Mouse (Mus musculus): ENCODE data around the gene Prss22. TPM values are rescaled to one million over a fixed set of nuclear protein-coding genes. Genes with fewer than 3 reads are reported as not detected.
"Not testable (repeated sequence)": the region's sequence is repeated elsewhere in the genome, so short reads cannot be mapped to it uniquely, and the experiment has no call there.

The Prss22 gene
- polyA plus RNA-seq, 1 experiment from 2014 or later: 0.28 TPM

- POLR2A ChIA-PET: interaction anchor here (0.5 kb wide), 1 partner anchor 89 kb away, joined by 3 read pairs; no protein-coding TSS in a partner anchor
- CTCF ChIA-PET: interaction anchor here (0.7 to 3.0 kb wide), 24 partner anchors 10 to 190 kb away, joined by 3 to 11 read pairs (median 5); partner anchors contain the start of genes Elob, Prss32 and Prss41
- DNase-seq (ENCODE audit: low read depth, low spot score) (peak; percentile 48), ATAC-seq (peak; percentile 79)
- peak; percentile 95 for TF ChIP-seq CTCF (IDR thresholded peaks at IDR 0.05)
- in situ Hi-C loops (cut with MboI; ENCODE audit: low pct_unique_long_range_greater_than_20kb): loop anchor here (5.0 kb wide), 2 partner anchors 88 to 183 kb away; no protein-coding TSS in a partner anchor
- peaks cover 7% of the 10 kb centered on the region for H3K27me3 ChIP-seq
Measured at GRCm38 (mm10) chr17:23960084-23960738, 37.7 kb downstream of the Prss22 start.

- no peak for DNase-seq (ENCODE audit: low read depth, low spot score)
- in situ Hi-C loops (cut with MboI; ENCODE audit: low pct_unique_long_range_greater_than_20kb): no loop called here
- ChIA-PET POLR2A (no interaction called here), CTCF (no interaction called here)
- H3K27me3 ChIP-seq: peaks cover 12% of the 10 kb centered on the region
- TF ChIP-seq CTCF (IDR thresholded peaks at IDR 0.05): no peak
- ATAC-seq: no peak
Measured at GRCm38 (mm10) chr17:23955174-23955573, 42.7 kb downstream of the Prss22 start, which contains the start of gene Sbpl. Sbpl (minus strand) TSS chr17:23955274.

- in situ Hi-C loops (cut with MboI; ENCODE audit: low pct_unique_long_range_greater_than_20kb); POLR2A ChIA-PET; ATAC-seq; DNase-seq (ENCODE audit: low read depth, low spot score): not testable (repeated sequence)
- CTCF ChIA-PET: interaction anchor here (1.1 kb wide), 1 partner anchor 9 kb away, joined by 3 read pairs; no protein-coding TSS in a partner anchor
- H3K27me3 ChIP-seq: peaks cover 11% of the 10 kb centered on the region
Measured at GRCm38 (mm10) chr17:23950828-23951227, 47.1 kb downstream of the Prss22 start.

- no peak for ATAC-seq
- POLR2A ChIA-PET: no interaction called here
- CTCF ChIA-PET: no interaction called here
- in situ Hi-C loops (cut with MboI; ENCODE audit: low pct_unique_long_range_greater_than_20kb): no loop called here
- H3K27me3 ChIP-seq: no peaks in the 10 kb centered on the region
- DNase-seq (ENCODE audit: low read depth, low spot score): no peak
- TF ChIP-seq CTCF (IDR thresholded peaks at IDR 0.05): no peak
Measured at GRCm38 (mm10) chr17:23949068-23949467, 48.8 kb downstream of the Prss22 start.

- CTCF ChIA-PET; DNase-seq (ENCODE audit: low read depth, low spot score); POLR2A ChIA-PET; in situ Hi-C loops (cut with MboI; ENCODE audit: low pct_unique_long_range_greater_than_20kb); ATAC-seq; H3K27me3 ChIP-seq: not testable (repeated sequence)
Measured at GRCm38 (mm10) chr17:23947486-23947885, 50.4 kb downstream of the Prss22 start.

Other genes with a start within 250 kb of the Prss22 start
- 96.0 TPM for gene Flywch1, start 226.5 kb downstream of the Prss22 start, polyA plus RNA-seq (2021)
- gene Flywch2, start 212.0 kb downstream of the Prss22 start, polyA plus RNA-seq (2021): 7.9 TPM
- 314 TPM for gene Srrm2, start 207.6 kb downstream of the Prss22 start, polyA plus RNA-seq (2021)
- gene Elob, start 169.0 kb downstream of the Prss22 start, polyA plus RNA-seq (2021): 610 TPM
- not detected for gene Prss33, start 162.0 kb downstream of the Prss22 start, polyA plus RNA-seq (2021)
- gene Prss32, start 154.2 kb downstream of the Prss22 start, polyA plus RNA-seq (2021): 0.45 TPM
- gene Prss41, start 153.9 kb downstream of the Prss22 start, polyA plus RNA-seq (2021): 0.35 TPM
- gene Prss21, start 130.0 kb downstream of the Prss22 start, polyA plus RNA-seq (2021): not detected
- gene Dcpp1, start 117.2 kb downstream of the Prss22 start, polyA plus RNA-seq (2021): not detected
- not detected for gene Dcpp2, start 117.2 kb downstream of the Prss22 start, polyA plus RNA-seq (2021)
- not detected for gene Dcpp3, start 80.6 kb downstream of the Prss22 start, polyA plus RNA-seq (2021)
- gene Sbp, start 56.4 kb downstream of the Prss22 start, polyA plus RNA-seq (2021): not detected
- not detected for gene Sbpl, start 42.8 kb downstream of the Prss22 start, polyA plus RNA-seq (2021)
- 0.05 TPM for gene Prss30, start 17.5 kb downstream of the Prss22 start, polyA plus RNA-seq (2021)
- 0.28 TPM for gene Prss27, start 40.0 kb upstream of the Prss22 start, polyA plus RNA-seq (2021)
- 57.8 TPM for gene Kctd5, start 75.4 kb upstream of the Prss22 start, polyA plus RNA-seq (2021)
- gene Pdpk1, start 152.8 kb upstream of the Prss22 start, polyA plus RNA-seq (2021): 31.3 TPM
- 69.3 TPM for gene Amdhd2, start 165.7 kb upstream of the Prss22 start, polyA plus RNA-seq (2021)
- gene Atp6v0c, start 171.6 kb upstream of the Prss22 start, polyA plus RNA-seq (2021): 426 TPM
- gene Tbc1d24, start 207.5 kb upstream of the Prss22 start, polyA plus RNA-seq (2021): 9.2 TPM
- 0.08 TPM for gene Ntn3, start 211.4 kb upstream of the Prss22 start, polyA plus RNA-seq (2021)
- 8.6 TPM for gene Tedc2, start 222.8 kb upstream of the Prss22 start, polyA plus RNA-seq (2021)

Data from Patski (cell line).